Mouse (Mus musculus): ENCODE measurements around the gene Dact2. TPM values are rescaled to one million over a fixed set of nuclear protein-coding genes. Genes with fewer than 3 reads are reported as not detected.

Dact2 gene
- total and polyA plus RNA-seq, 3 experiments = not detected

GRCm38 (mm10) chr17:14175704-14176103 is 28.4 kb downstream of the Dact2 start:
- Histone ChIP-seq H3K27ac (ENCODE audit: insufficient read depth, low read depth) (no peak overlapping the region), H3K36me3 (replicated peaks in 1 of 2; ENCODE audit: control insufficient read depth in 1 of 2, insufficient read depth in 1 of 2, low read length in 1 of 2) (no peaks in the 10 kb centered on the region), H3K9ac (ENCODE audit: insufficient read depth, low read depth) (no peak overlapping the region), H3K4me1 (ENCODE audit: control insufficient read depth in 1 of 2, insufficient read depth in 2 of 2) (peaks cover 0 to 12% of the 10 kb centered on the region in 2 experiments; a peak in 1 of 4 replicates), H3K27me3 (replicated peaks) (peaks cover 25% of the 10 kb centered on the region), H3K4me3 (replicated peaks in 1 of 3; ENCODE audit: low read depth in 2 of 3, low read length in 2 of 3, poor library complexity in 1 of 3) (no peak overlapping the region), H3K9me3 (replicated peaks; ENCODE audit: low read length) (no peaks in the 10 kb centered on the region), H3K4me2 (ENCODE audit: insufficient read depth, low read depth, poor library complexity, severe bottlenecking) (no peak overlapping the region), H3K79me2 (replicated peaks; ENCODE audit: control insufficient read depth, extremely low read depth, insufficient read depth, poor library complexity, severe bottlenecking) (no peaks in the 10 kb centered on the region)
- in situ Hi-C loops (cut with MboI; ENCODE audit: low pct_ligation_motif_present, low pct_unique_long_range_greater_than_20kb, low sequenced_read_pairs) (no loop called here), dilution Hi-C loops (cut with MboI; ENCODE audit: extremely low pct_ligation_motif_present, extremely low pct_unique_long_range_greater_than_20kb, low sequenced_read_pairs) (no loop called here)
- no peak for TF ChIP-seq E2F4 (IDR thresholded peaks at IDR 0.05; ENCODE audit: insufficient replicate concordance, low read depth, low read length)
- no peak for TF ChIP-seq CTCF (conservative IDR thresholded peaks at IDR 0.05 in 1 of 2, IDR thresholded peaks at IDR 0.05 in 1 of 2; ENCODE audit: low read depth in 2 of 2, low read length in 2 of 2)
- TF ChIP-seq USF1 (IDR thresholded peaks at IDR 0.05; ENCODE audit: low read depth, low read length) = no peak
- TF ChIP-seq ZC3H11A (IDR thresholded peaks at IDR 0.05; ENCODE audit: low read depth, low read length) = no peak
- no peak for TF ChIP-seq SMC3 (IDR thresholded peaks at IDR 0.05; ENCODE audit: low read depth, low read length)
- TF ChIP-seq JUN (IDR thresholded peaks at IDR 0.05; ENCODE audit: insufficient read depth, low read depth, low read length) = no peak
- no peak for TF ChIP-seq JUND (conservative IDR thresholded peaks at IDR 0.05; ENCODE audit: low read depth, low read length)
- no peak for TF ChIP-seq MYC (IDR thresholded peaks at IDR 0.05; ENCODE audit: low read depth, low read length)
- TF ChIP-seq NRF1 (IDR thresholded peaks at IDR 0.05; ENCODE audit: low read depth, low read length) = no peak
- no peak for DNase-seq (ENCODE audit: extremely low read depth)

- Histone ChIP-seq H3K79me2 (replicated peaks; ENCODE audit: control insufficient read depth, extremely low read depth, insufficient read depth, poor library complexity, severe bottlenecking) (no peaks in the 10 kb centered on the region), H3K4me2 (ENCODE audit: insufficient read depth, low read depth, poor library complexity, severe bottlenecking) (no peak overlapping the region), H3K4me3 (replicated peaks in 1 of 3; ENCODE audit: low read depth in 2 of 3, low read length in 2 of 3, poor library complexity in 1 of 3) (no peak overlapping the region), H3K27ac (ENCODE audit: insufficient read depth, low read depth) (no peak overlapping the region), H3K36me3 (replicated peaks in 1 of 2; ENCODE audit: control insufficient read depth in 1 of 2, insufficient read depth in 1 of 2, low read length in 1 of 2) (no peaks in the 10 kb centered on the region), H3K27me3 (replicated peaks) (peaks cover 25% of the 10 kb centered on the region), H3K9me3 (replicated peaks; ENCODE audit: low read length) (no peaks in the 10 kb centered on the region), H3K9ac (ENCODE audit: insufficient read depth, low read depth) (no peak overlapping the region), H3K4me1 (ENCODE audit: control insufficient read depth in 1 of 2, insufficient read depth in 2 of 2) (peaks cover 0 to 12% of the 10 kb centered on the region in 2 experiments; a peak in 1 of 4 replicates)
- TF ChIP-seq JUN (IDR thresholded peaks at IDR 0.05; ENCODE audit: insufficient read depth, low read depth, low read length) = no peak
- TF ChIP-seq TCF12 (IDR thresholded peaks at IDR 0.05; ENCODE audit: low read depth, low read length) = no peak
- TF ChIP-seq JUND (conservative IDR thresholded peaks at IDR 0.05; ENCODE audit: low read depth, low read length) = no peak
- no peak for TF ChIP-seq PAX5 (IDR thresholded peaks at IDR 0.05; ENCODE audit: low read length)
- no peak for TF ChIP-seq ZC3H11A (IDR thresholded peaks at IDR 0.05; ENCODE audit: low read depth, low read length)
- TF ChIP-seq BHLHE40 (IDR thresholded peaks at IDR 0.05; ENCODE audit: low read depth, low read length) = no peak
- no peak for TF ChIP-seq SMC3 (IDR thresholded peaks at IDR 0.05; ENCODE audit: low read depth, low read length)
- TF ChIP-seq UBTF (IDR thresholded peaks at IDR 0.05; ENCODE audit: low read depth, low read length) = no peak
- no peak for TF ChIP-seq MEF2A (IDR thresholded peaks at IDR 0.05; ENCODE audit: borderline replicate concordance, low read depth, low read length)
- TF ChIP-seq ZKSCAN1 (IDR thresholded peaks at IDR 0.05; ENCODE audit: borderline replicate concordance, low read depth, low read length) = no peak
- TF ChIP-seq HCFC1 (IDR thresholded peaks at IDR 0.05; ENCODE audit: low read depth, low read length) = no peak
- no peak for TF ChIP-seq MXI1 (IDR thresholded peaks at IDR 0.05; ENCODE audit: low read depth, low read length)
- no peak for TF ChIP-seq CTCF (conservative IDR thresholded peaks at IDR 0.05 in 1 of 2, IDR thresholded peaks at IDR 0.05 in 1 of 2; ENCODE audit: low read depth in 2 of 2, low read length in 2 of 2)
- TF ChIP-seq MAX (IDR thresholded peaks at IDR 0.05; ENCODE audit: low read length) = no peak
- TF ChIP-seq MAFK (IDR thresholded peaks at IDR 0.05; ENCODE audit: insufficient replicate concordance, low read length) = no peak
- TF ChIP-seq ZMIZ1 (IDR thresholded peaks at IDR 0.05; ENCODE audit: low read depth, low read length) = no peak
- TF ChIP-seq CHD1 (IDR thresholded peaks at IDR 0.05; ENCODE audit: low read depth, low read length) = no peak
- TF ChIP-seq MYC (IDR thresholded peaks at IDR 0.05; ENCODE audit: low read depth, low read length) = no peak
- no peak for TF ChIP-seq RCOR1 (conservative IDR thresholded peaks at IDR 0.05; ENCODE audit: low read depth, low read length)
- TF ChIP-seq IRF4 (IDR thresholded peaks at IDR 0.05; ENCODE audit: low read depth, low read length) = no peak
- dilution Hi-C loops (cut with MboI; ENCODE audit: extremely low pct_ligation_motif_present, extremely low pct_unique_long_range_greater_than_20kb, low sequenced_read_pairs) = no loop called here
- no peak for DNase-seq (ENCODE audit: extremely low read depth)
- in situ Hi-C loops (cut with MboI; ENCODE audit: low pct_ligation_motif_present, low pct_unique_long_range_greater_than_20kb, low sequenced_read_pairs) = no loop called here
Observed at GRCm38 (mm10) chr17:14175019-14175418, 29.1 kb downstream of the Dact2 start.

Measured in CH12.LX (cell line).